Mouse (Mus musculus) central nervous system, embryonic 18 days (tissue): ENCODE measurements around the gene Fam84a. TPM values are rescaled to one million over a fixed set of nuclear protein-coding genes. Genes with fewer than 3 reads are reported as not detected.

Experiments
- polyA plus RNA-seq: library from polyadenylated mRNA; depleted of rRNA; stranded (reverse); fragments of >200 nt; gene quantifications from 2 replicates; pipeline ENCODE4 v1.2.3, GENCODE M21; 2012; rRNA removed

Fam84a gene
- 35.9 and 45.0 TPM in 2 replicates for polyA plus RNA-seq

DNA sequence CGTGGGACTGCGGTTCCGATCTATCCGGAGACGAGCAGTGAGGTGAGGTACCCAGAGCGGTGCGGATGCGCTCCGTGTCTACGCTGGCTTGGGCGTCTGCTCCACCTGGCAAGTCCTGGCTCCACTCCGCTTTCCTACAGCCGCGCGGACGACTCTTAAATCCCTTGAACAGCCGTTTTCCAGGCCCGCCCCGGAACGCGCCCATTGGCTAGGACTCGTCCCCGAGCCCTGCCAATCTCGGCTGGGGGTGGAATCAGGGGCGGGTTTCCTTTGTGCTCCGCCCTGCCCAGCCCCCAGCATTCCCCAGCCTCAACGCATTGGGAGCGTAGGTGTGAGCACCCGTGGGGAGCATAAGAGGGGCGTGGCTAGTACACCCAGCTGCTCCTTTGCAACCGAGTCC is at the start of gene Fam84a:
Fam84a (minus strand) TSS at position 134 of the 400 bp plus-strand sequence.

